Mouse (Mus musculus): ENCODE data around the gene Mbd6. TPM values are rescaled to one million over a fixed set of nuclear protein-coding genes. Genes with fewer than 3 reads are reported as not detected.

Gene Mbd6
- polyA plus RNA-seq, 1 experiment from 2014 or later, result 14.8 TPM

GRCm38 (mm10) chr10:127326017-127326801 is 37.4 kb upstream of the Mbd6 start:
- Histone ChIP-seq H3K4me1 (ENCODE audit: insufficient read depth, low read length) (peaks cover 17% of the 10 kb centered on the region), H3K9ac (replicated peaks; ENCODE audit: low read length) (peak overlapping the region; percentile 64), H3K36me3 (ENCODE audit: insufficient read depth, low read length) (peaks cover 11% of the 10 kb centered on the region; the same call in 1 of the 2 replicates), H3K27ac (ENCODE audit: low read length) (no peak overlapping the region), H3K4me3 (ENCODE audit: low read length) (peak overlapping the region; percentile 56), H3K27me3 (ENCODE audit: insufficient read depth, low read length) (peaks cover 52% of the 10 kb centered on the region), H3K4me2 (replicated peaks; ENCODE audit: low read depth, low read length) (peak overlapping the region; percentile 94), H3K9me3 (ENCODE audit: low read length) (0 out of 2 replicates have a peak, but pooled peaks cover 4% of the 10 kb centered on the region)
- peak; percentile 43; the same call in 1 of the 2 replicates for ATAC-seq (ENCODE audit: low FRiP score, low TSS enrichment)
- 1% methylated on average over 53 of the region's 54 CpGs for WGBS

- peak overlapping the region; percentile 64 for H3K9ac ChIP-seq (replicated peaks; ENCODE audit: low read length)
Measured at GRCm38 (mm10) chr10:127325454-127326016, 36.7 kb upstream of the Mbd6 start.

GRCm38 (mm10) chr10:127324495-127324894 is 35.7 kb upstream of the Mbd6 start:
- Histone ChIP-seq H3K4me3 (ENCODE audit: low read length) (no peak overlapping the region), H3K4me1 (ENCODE audit: insufficient read depth, low read length) (peaks cover 17% of the 10 kb centered on the region), H3K9ac (replicated peaks; ENCODE audit: low read length) (no peak overlapping the region), H3K27me3 (ENCODE audit: insufficient read depth, low read length) (peaks cover 51% of the 10 kb centered on the region), H3K9me3 (ENCODE audit: low read length) (0 out of 2 replicates have a peak, but pooled peaks cover 4% of the 10 kb centered on the region), H3K4me2 (replicated peaks; ENCODE audit: low read depth, low read length) (no peak overlapping the region), H3K36me3 (ENCODE audit: insufficient read depth, low read length) (no peaks in the 10 kb centered on the region), H3K27ac (ENCODE audit: low read length) (no peak overlapping the region)
- ATAC-seq (ENCODE audit: low FRiP score, low TSS enrichment), result no peak; the same call in 1 of the 2 replicates
- 10% methylated on average over 7 of the region's 7 CpGs for WGBS

More at GRCm38 (mm10) chr10:127325454-127326016, 36.7 kb upstream of the Mbd6 start:
- 0 out of 2 replicates have a peak, but pooled peaks cover 4% of the 10 kb centered on the region for H3K36me3 ChIP-seq (ENCODE audit: insufficient read depth, low read length)
- no peak for ATAC-seq (ENCODE audit: low FRiP score, low TSS enrichment)
- WGBS, result 30% methylated on average over 14 of the region's 14 CpGs
- peak overlapping the region; percentile 56 for H3K4me3 ChIP-seq (ENCODE audit: low read length)
- peaks cover 52% of the 10 kb centered on the region for H3K27me3 ChIP-seq (ENCODE audit: insufficient read depth, low read length)
- 0 out of 2 replicates have a peak, but pooled peaks cover 4% of the 10 kb centered on the region for H3K9me3 ChIP-seq (ENCODE audit: low read length)
- H3K27ac ChIP-seq (ENCODE audit: low read length), result no peak overlapping the region
- peak overlapping the region; percentile 94 for H3K4me2 ChIP-seq (replicated peaks; ENCODE audit: low read depth, low read length)
- peaks cover 17% of the 10 kb centered on the region for H3K4me1 ChIP-seq (ENCODE audit: insufficient read depth, low read length)

GRCm38 (mm10) chr10:127323131-127323855 is 34.5 kb upstream of the Mbd6 start:
- 68% methylated on average over 17 of the region's 17 CpGs for WGBS
- peaks cover 17% of the 10 kb centered on the region for H3K4me1 ChIP-seq (ENCODE audit: insufficient read depth, low read length)
- no peak for ATAC-seq (ENCODE audit: low FRiP score, low TSS enrichment)
- H3K4me3 ChIP-seq (ENCODE audit: low read length), result no peak overlapping the region
- H3K27me3 ChIP-seq (ENCODE audit: insufficient read depth, low read length), result peaks cover 42% of the 10 kb centered on the region
- no peak overlapping the region for H3K4me2 ChIP-seq (replicated peaks; ENCODE audit: low read depth, low read length)
- no peaks in the 10 kb centered on the region for H3K36me3 ChIP-seq (ENCODE audit: insufficient read depth, low read length)
- H3K9ac ChIP-seq (replicated peaks; ENCODE audit: low read length), result no peak overlapping the region
- no peak overlapping the region for H3K27ac ChIP-seq (ENCODE audit: low read length)
- 0 out of 2 replicates have a peak, but pooled peaks cover 4% of the 10 kb centered on the region for H3K9me3 ChIP-seq (ENCODE audit: low read length)

GRCm38 (mm10) chr10:127322669-127323068 is 33.9 kb upstream of the Mbd6 start:
- no peak overlapping the region for H3K4me2 ChIP-seq (replicated peaks; ENCODE audit: low read depth, low read length)
- peaks cover 17% of the 10 kb centered on the region for H3K4me1 ChIP-seq (ENCODE audit: insufficient read depth, low read length)
- H3K27me3 ChIP-seq (ENCODE audit: insufficient read depth, low read length), result peaks cover 36% of the 10 kb centered on the region
- no peaks in the 10 kb centered on the region for H3K36me3 ChIP-seq (ENCODE audit: insufficient read depth, low read length)
- no peak overlapping the region for H3K9ac ChIP-seq (replicated peaks; ENCODE audit: low read length)
- 61% methylated on average over 4 of the region's 4 CpGs for WGBS
- H3K4me3 ChIP-seq (ENCODE audit: low read length), result no peak overlapping the region
- no peak overlapping the region for H3K27ac ChIP-seq (ENCODE audit: low read length)
- no peak for ATAC-seq (ENCODE audit: low FRiP score, low TSS enrichment)
- 0 out of 2 replicates have a peak, but pooled peaks cover 4% of the 10 kb centered on the region for H3K9me3 ChIP-seq (ENCODE audit: low read length)

GRCm38 (mm10) chr10:127322178-127322577 is 33.4 kb upstream of the Mbd6 start:
- peaks cover 17% of the 10 kb centered on the region for H3K4me1 ChIP-seq (ENCODE audit: insufficient read depth, low read length)
- H3K9ac ChIP-seq (replicated peaks; ENCODE audit: low read length), result no peak overlapping the region
- H3K4me2 ChIP-seq (replicated peaks; ENCODE audit: low read depth, low read length), result no peak overlapping the region
- 60% methylated on average over 13 of the region's 13 CpGs for WGBS
- no peaks in the 10 kb centered on the region for H3K36me3 ChIP-seq (ENCODE audit: insufficient read depth, low read length)
- no peak overlapping the region for H3K27ac ChIP-seq (ENCODE audit: low read length)
- no peak overlapping the region for H3K4me3 ChIP-seq (ENCODE audit: low read length)
- 0 out of 2 replicates have a peak, but pooled peaks cover 2% of the 10 kb centered on the region for H3K9me3 ChIP-seq (ENCODE audit: low read length)
- no peak for ATAC-seq (ENCODE audit: low FRiP score, low TSS enrichment)
- H3K27me3 ChIP-seq (ENCODE audit: insufficient read depth, low read length), result peaks cover 31% of the 10 kb centered on the region

GRCm38 (mm10) chr10:127321621-127322020 is 32.8 kb upstream of the Mbd6 start, which contains the start of gene Arhgap9:
Gene Arhgap9, plus strand, starts transcription at chr10:127321964.
- ATAC-seq (ENCODE audit: low FRiP score, low TSS enrichment), result no peak
- Histone ChIP-seq H3K9ac (replicated peaks; ENCODE audit: low read length) (no peak within 1 kb of the TSS), H3K4me1 (ENCODE audit: insufficient read depth, low read length) (peaks cover 12% of the 10 kb centered on the region), H3K27ac (ENCODE audit: low read length) (no peak within 1 kb of the TSS), H3K4me3 (ENCODE audit: low read length) (no peak within 1 kb of the TSS), H3K9me3 (ENCODE audit: low read length) (no peaks in the 10 kb centered on the region), H3K36me3 (ENCODE audit: insufficient read depth, low read length) (no peaks in the 10 kb centered on the region), H3K27me3 (ENCODE audit: insufficient read depth, low read length) (peaks cover 25% of the 10 kb centered on the region), H3K4me2 (replicated peaks; ENCODE audit: low read depth, low read length) (no peak within 1 kb of the TSS)
- 70% methylated on average over 3 of the region's 3 CpGs for WGBS

GRCm38 (mm10) chr10:127319969-127320368 is 31.2 kb upstream of the Mbd6 start:
- Histone ChIP-seq H3K9ac (replicated peaks; ENCODE audit: low read length) (no peak overlapping the region), H3K4me3 (ENCODE audit: low read length) (no peak overlapping the region), H3K27me3 (ENCODE audit: insufficient read depth, low read length) (peaks cover 9% of the 10 kb centered on the region; the same call in 1 of the 2 replicates), H3K4me2 (replicated peaks; ENCODE audit: low read depth, low read length) (no peak overlapping the region), H3K9me3 (ENCODE audit: low read length) (no peaks in the 10 kb centered on the region), H3K27ac (ENCODE audit: low read length) (no peak overlapping the region), H3K36me3 (ENCODE audit: insufficient read depth, low read length) (no peaks in the 10 kb centered on the region), H3K4me1 (ENCODE audit: insufficient read depth, low read length) (no peaks in the 10 kb centered on the region)
- 42% methylated on average over 7 of the region's 7 CpGs for WGBS
- peak; percentile 73 for ATAC-seq (ENCODE audit: low FRiP score, low TSS enrichment)

GRCm38 (mm10) chr10:127318009-127318408 is 29.2 kb upstream of the Mbd6 start:
- H3K27me3 ChIP-seq (ENCODE audit: insufficient read depth, low read length), result no peaks in the 10 kb centered on the region; the same call in 1 of the 2 replicates
- no peaks in the 10 kb centered on the region for H3K4me1 ChIP-seq (ENCODE audit: insufficient read depth, low read length)
- no peaks in the 10 kb centered on the region for H3K36me3 ChIP-seq (ENCODE audit: insufficient read depth, low read length)
- 38% methylated on average over 4 of the region's 4 CpGs for WGBS
- H3K9me3 ChIP-seq (ENCODE audit: low read length), result no peaks in the 10 kb centered on the region
- no peak overlapping the region for H3K4me3 ChIP-seq (ENCODE audit: low read length)
- no peak overlapping the region for H3K27ac ChIP-seq (ENCODE audit: low read length)
- H3K4me2 ChIP-seq (replicated peaks; ENCODE audit: low read depth, low read length), result no peak overlapping the region
- no peak for ATAC-seq (ENCODE audit: low FRiP score, low TSS enrichment)
- no peak overlapping the region for H3K9ac ChIP-seq (replicated peaks; ENCODE audit: low read length)
